Mouse (Mus musculus): ENCODE data around the gene Olfr55. TPM values are rescaled to one million over a fixed set of nuclear protein-coding genes. Genes with fewer than 3 reads are reported as not detected.
"Not testable (repeated sequence)": the region's sequence is repeated elsewhere in the genome, so short reads cannot be mapped to it uniquely, and the experiment has no call there.

Olfr55 gene
- total RNA-seq (2017) = not detected in 2 replicates

DNA sequence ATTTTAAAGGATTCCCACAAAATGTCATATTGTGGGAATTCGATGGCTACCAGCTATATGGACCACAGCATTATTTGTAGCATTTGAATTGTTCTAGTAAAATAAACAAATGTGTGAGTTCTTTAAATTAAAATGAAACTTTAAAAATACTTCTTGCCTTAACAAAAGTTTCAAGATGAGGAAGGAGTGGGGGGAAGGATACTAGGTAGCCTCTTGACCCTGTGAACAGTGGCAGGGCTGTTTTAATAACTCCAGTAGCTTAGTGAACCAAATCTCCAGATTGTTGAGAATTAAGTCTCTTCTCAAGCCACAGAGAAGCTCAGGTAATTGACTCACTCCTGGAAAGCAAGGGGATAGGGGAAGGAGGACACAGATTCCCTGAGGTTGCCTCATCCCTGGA, at the start of gene Olfr55:
Olfr55 (plus strand) TSS at position 301 of the 400 bp plus-strand sequence.
- ATAC-seq (replicated peaks; ENCODE audit: low read depth, poor library complexity, severe bottlenecking) = not testable (repeated sequence)

DNA sequence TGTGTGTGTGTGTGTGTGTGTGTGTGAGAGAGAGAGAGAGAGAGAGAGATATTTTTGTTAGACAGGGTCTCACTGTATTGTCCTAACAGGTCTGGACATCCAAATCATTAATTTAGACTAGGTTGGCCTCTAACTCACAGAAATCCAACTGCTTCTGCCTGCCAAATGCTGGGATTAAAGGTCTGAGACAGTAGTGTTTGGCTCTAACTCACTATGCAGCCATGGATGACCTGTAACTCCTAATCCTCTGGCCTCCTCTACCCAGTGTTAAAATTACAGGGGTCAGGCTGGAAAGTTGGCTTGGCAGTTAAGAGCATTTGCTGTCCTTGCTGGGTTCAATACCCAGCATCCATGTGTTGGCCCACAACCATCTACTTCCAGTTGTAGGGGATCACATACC, 43.7 kb upstream of the Olfr55 start:
- no peak for ATAC-seq (replicated peaks; ENCODE audit: low read depth, poor library complexity, severe bottlenecking)

DNA sequence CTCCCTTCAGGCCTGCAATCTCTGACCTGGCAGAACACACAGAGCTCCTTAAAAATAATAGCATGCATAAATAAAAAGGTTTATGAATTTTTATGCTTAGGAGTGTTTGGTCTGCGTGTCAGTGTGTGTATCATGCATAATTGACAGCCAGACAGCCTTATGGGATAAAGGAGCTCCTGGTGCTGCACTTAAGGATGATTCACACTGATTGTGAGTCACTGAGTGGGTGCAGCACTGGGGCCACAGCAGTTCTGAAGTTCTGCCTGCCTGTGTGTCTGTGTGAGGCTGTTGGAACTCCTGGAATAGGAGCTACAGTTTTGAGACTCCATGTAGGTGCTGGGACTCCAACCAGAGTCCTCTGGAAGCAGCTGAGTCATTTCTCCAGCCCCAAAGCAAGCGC, 42.0 kb upstream of the Olfr55 start:
- ATAC-seq (replicated peaks; ENCODE audit: low read depth, poor library complexity, severe bottlenecking) = no peak

DNA sequence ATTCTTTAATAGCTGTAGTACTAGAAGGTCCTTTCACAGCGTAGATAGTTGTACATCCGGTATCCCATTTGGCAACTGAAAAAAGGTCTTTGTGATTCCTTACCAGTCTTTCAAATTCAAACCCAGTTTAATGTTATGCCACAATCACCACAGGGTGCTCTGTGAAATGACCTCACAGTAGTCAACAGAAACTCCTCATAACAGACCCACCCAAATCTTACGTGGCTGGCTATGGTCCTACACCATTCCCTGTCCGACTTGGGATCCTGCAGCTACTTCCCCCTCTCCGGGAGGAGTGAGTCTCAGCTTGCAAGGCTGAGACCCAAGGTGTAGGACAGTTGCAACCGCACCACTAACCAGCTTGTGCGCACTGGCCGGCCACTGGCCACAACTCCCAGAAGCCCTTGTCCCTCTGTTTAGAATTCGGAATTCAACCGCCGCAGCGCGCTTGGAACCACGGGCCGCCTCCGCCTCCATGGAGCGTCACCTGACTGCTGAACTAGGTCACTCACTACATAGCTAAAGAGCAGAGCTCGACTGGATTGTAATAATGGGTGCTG, 28.9 kb upstream of the Olfr55 start, which contains the start of gene Morc2b:
Morc2b (minus strand) TSS at position 423 of the 560 bp plus-strand sequence.
- ATAC-seq (replicated peaks; ENCODE audit: low read depth, poor library complexity, severe bottlenecking) = no peak

DNA sequence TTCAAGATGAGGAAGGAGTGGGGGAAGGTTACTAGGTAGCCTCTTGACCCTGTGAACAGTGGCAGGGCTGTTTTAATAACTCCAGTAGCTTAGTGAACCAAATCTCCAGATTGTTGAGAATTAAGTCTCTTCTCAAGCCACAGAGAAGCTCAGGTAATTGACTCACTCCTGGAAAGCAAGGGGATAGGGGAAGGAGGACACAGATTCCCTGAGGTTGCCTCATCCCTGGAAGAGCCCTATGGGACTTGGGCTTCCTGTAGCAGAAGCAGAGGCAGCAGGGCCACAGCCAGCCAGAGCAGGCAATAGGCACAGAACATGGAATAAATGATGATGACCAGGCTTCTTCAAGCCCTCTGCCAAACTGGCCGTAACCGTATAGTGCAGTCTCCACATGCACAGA, 22.8 kb downstream of the Olfr55 start, which contains the start of gene Olfr239:
Olfr239 (plus strand) TSS at position 301 of the 400 bp plus-strand sequence.
- not testable (repeated sequence) for ATAC-seq (replicated peaks; ENCODE audit: low read depth, poor library complexity, severe bottlenecking)

DNA sequence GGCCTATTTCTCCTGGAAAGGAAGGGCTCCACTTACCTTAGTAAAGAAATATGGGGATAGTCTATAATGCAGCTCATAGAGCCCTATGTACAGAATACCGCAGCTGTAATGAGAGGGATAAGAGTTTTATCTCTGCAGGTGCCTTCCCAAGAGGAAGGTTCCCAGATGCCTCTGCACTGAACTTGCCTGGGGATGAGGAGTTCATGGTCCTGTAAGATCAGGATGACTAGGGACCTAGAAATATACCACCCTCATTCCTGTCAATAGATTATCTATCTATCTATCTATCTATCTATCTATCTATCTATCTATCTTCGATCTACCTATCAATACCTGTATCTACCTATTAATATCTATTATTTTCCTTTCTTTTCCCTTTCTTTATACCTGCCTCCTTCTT, 53.3 kb downstream of the Olfr55 start, which contains the start of gene Olfr1564:
Olfr1564 (minus strand) TSS at position 101 of the 400 bp plus-strand sequence.
- ATAC-seq (replicated peaks; ENCODE audit: low read depth, poor library complexity, severe bottlenecking) = no peak

Other genes with a start within 250 kb of the Olfr55 start
- gene Cyp4f13, start 221.0 kb upstream of the Olfr55 start, total RNA-seq (2017) = 8.2 and 10.7 TPM in 2 replicates
- gene Zfp472, start 202.6 kb upstream of the Olfr55 start, total RNA-seq (2017) = 16.7 and 18.8 TPM in 2 replicates
- gene Zfp952, start 175.3 kb upstream of the Olfr55 start, total RNA-seq (2017) = 6.2 and 10.3 TPM in 2 replicates
- gene Zfp763, start 135.0 kb upstream of the Olfr55 start, total RNA-seq (2017) = 9.9 and 16.0 TPM in 2 replicates
- gene 4921501E09Rik, start 100.4 kb upstream of the Olfr55 start, total RNA-seq (2017) = not detected in 2 replicates
- gene Zfp563, start 79.1 kb upstream of the Olfr55 start, total RNA-seq (2017) = 7.5 and 9.3 TPM in 2 replicates
- gene Morc2b, start 28.8 kb upstream of the Olfr55 start, total RNA-seq (2017) = not detected in 2 replicates
- not detected in 2 replicates for gene Olfr239, start 22.9 kb downstream of the Olfr55 start, total RNA-seq (2017)
- gene Olfr1564, start 53.2 kb downstream of the Olfr55 start, total RNA-seq (2017) = not detected in 2 replicates
- 15.3 and 18.6 TPM in 2 replicates for gene Zfp955a, start 86.7 kb downstream of the Olfr55 start, total RNA-seq (2017)
- gene Olfr63, start 96.2 kb downstream of the Olfr55 start, total RNA-seq (2017) = not detected in 2 replicates
- gene Zfp955b, start 121.1 kb downstream of the Olfr55 start, total RNA-seq (2017) = 8.8 and 9.5 TPM in 2 replicates
- gene Zfp81, start 190.4 kb downstream of the Olfr55 start, total RNA-seq (2017) = 15.0 and 20.6 TPM in 2 replicates
- 23.0 and 34.0 TPM in 2 replicates for gene Zfp101, start 226.2 kb downstream of the Olfr55 start, total RNA-seq (2017)